Mouse (Mus musculus) stomach, postnatal 0 days (tissue): Measurements from ENCODE around the gene Lhx4.

Experiments used
- CTCF ChIP-seq: IDR thresholded peaks from 2 replicates; pipeline ENCODE4 v1.5.1; 2016; ENCODE audit warnings: antibody characterized with exemption, low read depth, mild to moderate bottlenecking, moderate library complexity
- EP300 ChIP-seq: optimal IDR thresholded peaks from 2 replicates; pipeline ENCODE3; 2016; ENCODE audit warnings: antibody characterized with exemption

DNA sequence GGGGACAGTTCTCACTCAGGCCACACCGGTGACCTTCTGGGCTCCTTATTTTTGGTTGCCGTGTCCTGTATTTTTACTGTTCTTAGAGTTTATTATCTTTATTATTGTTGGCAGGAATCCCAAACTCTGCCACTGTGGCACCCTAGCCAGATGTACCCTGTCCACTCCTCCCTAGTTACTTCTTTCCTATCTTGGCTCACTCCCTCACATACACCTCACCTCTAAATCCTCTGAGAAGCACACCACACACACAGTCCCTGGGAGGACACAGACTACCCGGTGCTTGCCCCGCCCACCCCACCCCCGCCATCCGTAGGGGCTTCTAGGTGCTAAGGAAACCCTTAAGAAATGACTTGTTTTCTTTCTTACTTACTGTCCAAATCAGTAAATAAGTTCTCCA is 75.9 kb downstream of the Lhx4 start:
- TF ChIP-seq EP300, result no peak
- no peak for TF ChIP-seq CTCF
